Mouse (Mus musculus) liver, embryonic 16.5 days (tissue): ENCODE data around the gene Arl1. TPM values are rescaled to one million over a fixed set of nuclear protein-coding genes. Genes with fewer than 3 reads are reported as not detected.
"Not testable (repeated sequence)": the region's sequence is repeated elsewhere in the genome, so short reads cannot be mapped to it uniquely, and the experiment has no call there.

ENCODE experiments used
- ATAC-seq: fragments of 200-750 bp; cut with Nextera tagmentation; 2 replicates; pipeline ENCODE4 v1.8.0; 2017; ENCODE audit warnings: low read depth, mild to moderate bottlenecking, moderate number of reproducible peaks, moderate library complexity
- H3K27ac ChIP-seq: fragments of 300-500 bp; sonication (generic); 2 replicates; pipeline ENCODE4 v1.5.1; 2014; ENCODE audit warnings: mild to moderate bottlenecking, low read length
- H3K27me3 ChIP-seq: fragments of 300-500 bp; sonication (generic); 2 replicates; pipeline ENCODE4 v1.6.1; 2014; ENCODE audit warnings: low read depth, low read length, mixed read lengths; ENCODE audit not compliant: control insufficient read depth, insufficient read depth
- H3K36me3 ChIP-seq: fragments of 300-500 bp; sonication (generic); 2 replicates; pipeline ENCODE4 v1.6.1; 2014; ENCODE audit warnings: mild to moderate bottlenecking; ENCODE audit not compliant: control insufficient read depth, insufficient read depth
- H3K4me1 ChIP-seq: fragments of 300-500 bp; sonication (generic); 2 replicates; pipeline ENCODE4 v1.6.1; 2014; ENCODE audit warnings: low read depth, low read length, mixed read lengths; ENCODE audit not compliant: control insufficient read depth
- H3K4me2 ChIP-seq: fragments of 300-500 bp; sonication (generic); 2 replicates; pipeline ENCODE4 v1.6.1; 2014; ENCODE audit warnings: low read depth, low read length, mixed read lengths
- H3K4me3 ChIP-seq: fragments of 300-500 bp; sonication (generic); 2 replicates; pipeline ENCODE4 v1.5.1; 2014; ENCODE audit warnings: low read depth, mild to moderate bottlenecking, low read length
- H3K9ac ChIP-seq: fragments of 300-500 bp; sonication (generic); 2 replicates; pipeline ENCODE4 v1.6.1; 2014; ENCODE audit warnings: low read depth, low read length
- H3K9me3 ChIP-seq: fragments of 300-500 bp; sonication (generic); replicated peaks from 2 replicates; pipeline ENCODE4 v1.6.1; 2016; ENCODE audit warnings: low read length; ENCODE audit not compliant: control insufficient read depth
- WGBS: fragments of 180-500 bp; shearing (Covaris S2); extraction: QIAGEN DNeasy Blood & Tissue Kit; methylation state at CpG from one replicate; pipeline ENCODE4 v1.1.7; 2014; ENCODE audit not compliant: insufficient replicate concordance; 5-methylcytosine and 5-hydroxymethylcytosine counted together
- polyA plus RNA-seq: library from polyadenylated mRNA; unstranded; fragments of >200 nt; fragmentation: Nextera tagmentation; extraction: Ambion mirVana; gene quantifications from 2 replicates; pipeline ENCODE4 v1.2.1, GENCODE M21; 2015

Arl1 gene
- polyA plus RNA-seq, 1 experiment from 2014 or later: 56.4 TPM

DNA sequence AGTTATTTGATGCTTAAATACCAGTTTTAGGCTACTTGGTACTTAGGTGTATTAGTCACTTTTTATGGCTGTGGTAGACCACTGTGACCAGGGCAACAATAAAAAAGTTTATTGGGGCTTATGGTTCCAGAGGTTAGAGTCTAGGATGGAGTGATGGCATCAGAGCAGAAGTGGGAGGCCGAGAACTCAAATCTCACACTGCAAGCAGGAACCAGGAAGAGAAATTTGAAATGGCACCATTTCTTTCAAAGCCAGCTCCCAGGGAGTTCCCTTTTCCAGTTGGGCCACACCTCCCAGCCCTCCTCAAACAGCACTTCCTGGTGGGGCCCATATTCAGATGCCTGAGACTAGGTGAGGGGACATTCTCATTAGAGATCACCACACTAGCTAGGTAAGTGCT lies 9.2 kb downstream of the Arl1 start:
- ATAC-seq: no peak
- Histone ChIP-seq H3K36me3 (peaks cover 16% of the 10 kb centered on the region), H3K9ac (no peak overlapping the region), H3K4me2 (no peak overlapping the region), H3K4me1 (no peaks in the 10 kb centered on the region), H3K4me3 (no peak overlapping the region), H3K9me3 (no peaks in the 10 kb centered on the region), H3K27me3 (no peaks in the 10 kb centered on the region), H3K27ac (no peak overlapping the region)
- 74% methylated on average over 1 of the region's 1 CpGs for WGBS

GRCm38 (mm10) chr10:88740781-88741180 lies 10.1 kb downstream of the Arl1 start:
- H3K4me1 ChIP-seq: no peaks in the 10 kb centered on the region
- WGBS: 81% methylated on average over 5 of the region's 5 CpGs
- no peak overlapping the region for H3K4me2 ChIP-seq
- H3K4me3 ChIP-seq: no peak overlapping the region
- H3K9ac ChIP-seq: no peak overlapping the region
- peaks cover 17% of the 10 kb centered on the region for H3K36me3 ChIP-seq
- H3K9me3 ChIP-seq: no peaks in the 10 kb centered on the region
- ATAC-seq: no peak
- no peaks in the 10 kb centered on the region for H3K27me3 ChIP-seq
- H3K27ac ChIP-seq: no peak overlapping the region

DNA sequence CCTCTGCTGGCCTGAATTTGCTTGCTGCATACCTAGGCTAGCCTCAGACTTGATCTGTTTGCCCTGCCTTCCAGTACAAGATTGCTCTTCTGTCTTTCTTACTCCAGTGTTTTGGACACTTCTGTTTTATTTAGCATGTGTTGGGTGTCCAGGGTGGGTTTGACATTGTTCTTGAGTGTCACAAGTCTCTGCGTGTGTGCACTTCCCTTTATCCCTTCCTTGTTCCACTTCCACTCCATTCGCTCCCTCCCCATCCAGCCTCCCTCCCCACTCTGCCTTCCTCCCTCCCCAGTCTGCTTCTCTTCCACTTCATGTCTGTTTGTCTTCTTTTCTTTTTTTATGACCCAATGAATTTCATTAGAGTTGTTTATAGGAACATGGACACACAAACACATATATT lies 10.8 kb downstream of the Arl1 start:
- Histone ChIP-seq H3K4me1 (no peaks in the 10 kb centered on the region), H3K4me2 (no peak overlapping the region), H3K9ac (no peak overlapping the region), H3K27ac (no peak overlapping the region), H3K9me3 (no peaks in the 10 kb centered on the region), H3K27me3 (no peaks in the 10 kb centered on the region), H3K36me3 (peaks cover 17% of the 10 kb centered on the region), H3K4me3 (no peak overlapping the region)
- no peak for ATAC-seq
- 79% methylated on average over 2 of the region's 2 CpGs for WGBS

DNA sequence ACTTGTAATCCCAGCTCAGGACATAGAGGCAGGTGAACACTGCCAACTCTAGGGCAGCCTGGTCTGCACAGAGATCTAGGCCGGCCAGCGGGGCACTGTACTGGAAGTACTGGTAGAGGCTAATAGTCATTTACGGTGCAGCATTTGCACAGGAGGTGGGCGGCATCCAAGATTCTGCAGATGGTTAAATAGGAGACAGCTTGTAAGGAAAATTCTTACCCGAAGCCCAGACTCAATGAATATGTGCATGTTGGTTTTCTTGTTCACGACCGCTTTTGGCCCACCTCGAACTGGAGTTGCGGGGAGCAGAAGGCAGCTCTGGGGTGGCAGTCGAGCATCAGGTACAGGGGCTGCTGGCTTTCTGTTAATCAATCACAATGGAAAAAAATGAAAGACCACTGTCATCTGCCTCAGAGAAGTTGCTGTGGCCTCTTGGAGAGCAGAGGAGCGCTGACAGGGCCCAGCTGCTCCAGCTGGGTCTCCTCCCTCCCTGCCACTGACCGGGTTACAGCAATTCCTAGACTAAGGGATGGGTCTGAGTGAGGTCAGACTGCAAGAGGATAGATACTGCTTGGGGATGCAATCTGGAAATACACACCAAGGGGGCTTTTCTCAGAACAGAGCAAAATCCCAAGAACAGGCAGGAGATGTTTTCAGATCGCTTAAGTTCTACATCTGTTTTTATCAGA lies 31.0 kb downstream of the Arl1 start:
- Histone ChIP-seq H3K27ac (no peak overlapping the region), H3K27me3 (no peaks in the 10 kb centered on the region), H3K4me3 (no peak overlapping the region), H3K36me3 (peaks cover 11% of the 10 kb centered on the region), H3K4me1 (no peaks in the 10 kb centered on the region), H3K9me3 (no peaks in the 10 kb centered on the region), H3K9ac (no peak overlapping the region), H3K4me2 (no peak overlapping the region)
- no peak for ATAC-seq
- WGBS: 81% methylated on average over 13 of the region's 13 CpGs

GRCm38 (mm10) chr10:88765431-88766142 lies 34.9 kb downstream of the Arl1 start:
- H3K9me3 ChIP-seq: no peaks in the 10 kb centered on the region
- H3K4me3 ChIP-seq: no peak overlapping the region
- H3K9ac ChIP-seq: no peak overlapping the region
- no peaks in the 10 kb centered on the region for H3K4me1 ChIP-seq
- ATAC-seq: no peak
- H3K4me2 ChIP-seq: no peak overlapping the region
- WGBS: 74% methylated on average over 15 of the region's 15 CpGs
- H3K36me3 ChIP-seq: peaks cover 4% of the 10 kb centered on the region; the same call in 1 of the 2 replicates
- no peaks in the 10 kb centered on the region for H3K27me3 ChIP-seq
- H3K27ac ChIP-seq: no peak overlapping the region

DNA sequence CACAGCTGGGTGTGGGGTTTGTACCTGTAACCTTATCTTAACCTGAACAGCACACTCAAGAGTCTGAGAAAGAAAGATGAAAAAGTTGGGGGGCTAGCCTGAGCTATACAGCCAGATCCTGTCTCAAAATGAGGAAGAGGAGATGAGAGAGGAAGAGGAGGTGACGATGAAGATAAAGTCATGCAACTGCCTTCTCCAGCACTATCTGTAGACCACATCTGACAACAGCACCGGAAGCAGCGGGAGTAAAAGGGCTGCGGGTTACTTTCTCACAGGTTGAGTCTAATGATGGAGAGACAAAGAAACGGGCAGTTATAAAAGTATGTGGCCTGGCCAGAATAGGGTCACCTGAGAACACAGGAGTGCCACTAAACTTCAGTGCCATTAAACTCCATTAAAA lies 38.3 kb downstream of the Arl1 start:
- WGBS: 27% methylated on average over 5 of the region's 5 CpGs
- Histone ChIP-seq H3K4me2 (no peak overlapping the region), H3K36me3 (no peaks in the 10 kb centered on the region; the same call in 1 of the 2 replicates), H3K4me3 (no peak overlapping the region), H3K27ac (no peak overlapping the region), H3K27me3 (no peaks in the 10 kb centered on the region), H3K9ac (no peak overlapping the region), H3K9me3 (no peaks in the 10 kb centered on the region), H3K4me1 (no peaks in the 10 kb centered on the region)
- ATAC-seq: no peak

DNA sequence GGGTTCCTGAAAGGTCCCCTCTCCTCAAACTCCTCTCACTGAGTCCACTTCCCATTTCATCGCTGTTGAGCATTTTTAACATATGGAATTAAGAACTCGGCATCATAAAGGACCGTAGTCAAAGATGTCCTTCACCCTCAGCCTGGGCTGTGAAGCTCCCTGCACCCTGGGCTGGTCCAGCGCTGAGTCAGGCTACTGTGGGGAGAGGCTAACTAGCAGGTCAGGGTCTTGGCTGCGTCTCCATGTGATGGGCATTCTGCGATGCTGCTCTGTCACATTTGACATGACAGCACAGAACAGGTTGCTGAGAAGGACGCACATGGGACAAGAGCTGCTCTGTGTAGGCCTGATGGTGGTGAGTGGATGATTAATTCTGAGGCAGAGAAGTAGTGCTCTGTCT lies 39.0 kb downstream of the Arl1 start:
- Histone ChIP-seq H3K36me3 (no peaks in the 10 kb centered on the region; the same call in 1 of the 2 replicates), H3K4me1 (no peaks in the 10 kb centered on the region)
- 82% methylated on average over 7 of the region's 7 CpGs for WGBS

GRCm38 (mm10) chr10:88772965-88773364 lies 42.3 kb downstream of the Arl1 start:
- not testable (repeated sequence) for H3K27me3 ChIP-seq, H3K9me3 ChIP-seq, H3K36me3 ChIP-seq, H3K4me3 ChIP-seq, H3K4me2 ChIP-seq, ATAC-seq, H3K4me1 ChIP-seq, H3K9ac ChIP-seq, H3K27ac ChIP-seq
- 72% methylated on average over 5 of the region's 5 CpGs for WGBS

More for the DNA sequence above, 39.0 kb downstream of the Arl1 start:
- Histone ChIP-seq H3K27ac (no peak overlapping the region), H3K4me3 (no peak overlapping the region), H3K9me3 (no peaks in the 10 kb centered on the region), H3K4me2 (no peak overlapping the region), H3K9ac (no peak overlapping the region), H3K27me3 (no peaks in the 10 kb centered on the region)
- ATAC-seq: no peak

DNA sequence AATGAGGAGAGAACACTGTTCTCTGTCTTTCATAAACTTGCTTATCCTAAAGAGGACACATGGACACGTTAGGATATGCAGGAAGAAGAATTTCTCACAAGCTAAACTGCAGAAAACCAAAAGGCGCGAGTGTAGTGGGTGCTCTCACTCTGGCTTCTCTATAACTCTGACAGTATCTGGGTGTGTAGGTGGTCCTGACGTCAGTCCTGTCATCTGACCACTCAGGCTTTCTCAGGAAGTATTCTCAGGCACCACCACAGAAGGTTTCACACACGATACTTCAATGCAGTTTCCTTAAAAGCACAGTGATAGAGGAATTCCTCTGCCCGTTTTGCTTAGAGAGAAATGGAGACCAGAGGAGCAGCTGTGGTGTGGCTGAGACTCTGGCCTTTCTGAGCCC lies 45.5 kb downstream of the Arl1 start:
- H3K36me3 ChIP-seq: no peaks in the 10 kb centered on the region; the same call in 1 of the 2 replicates
- no peak overlapping the region for H3K27ac ChIP-seq
- WGBS: 70% methylated on average over 6 of the region's 6 CpGs
- no peaks in the 10 kb centered on the region for H3K9me3 ChIP-seq
- no peak overlapping the region for H3K9ac ChIP-seq
- H3K4me3 ChIP-seq: no peak overlapping the region
- no peaks in the 10 kb centered on the region for H3K27me3 ChIP-seq
- ATAC-seq: no peak
- no peak overlapping the region for H3K4me2 ChIP-seq
- no peaks in the 10 kb centered on the region for H3K4me1 ChIP-seq
